Mouse (Mus musculus) testis, postnatal 10 days (tissue): ENCODE data around the gene Pafah2.

Source experiments
- DNase-seq: peaks from one replicate; pipeline ENCODE4 v3.0.0; 2021; ENCODE audit warnings: low spot score

Pafah2 gene

DNA sequence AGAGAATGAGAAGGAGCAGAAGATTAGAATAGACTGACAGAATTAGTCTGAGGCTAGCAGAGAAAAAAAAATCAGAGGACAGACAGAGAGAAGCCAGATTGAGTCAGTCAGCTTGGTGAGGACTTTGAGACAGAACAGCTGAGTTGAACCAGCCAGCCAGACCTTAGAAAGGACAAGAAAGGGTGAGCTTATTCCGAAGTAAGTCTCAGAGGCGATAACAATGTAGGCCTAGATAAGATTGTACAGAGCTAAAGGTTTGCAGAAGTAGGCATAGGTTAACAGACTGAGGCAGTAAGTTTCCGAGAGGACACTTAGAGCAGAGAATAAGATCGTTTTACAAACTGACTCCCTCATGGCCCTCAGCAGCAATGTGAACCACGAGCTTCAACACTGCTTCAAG, 65.1 kb downstream of the Pafah2 start:
- DNase-seq: no peak

DNA sequence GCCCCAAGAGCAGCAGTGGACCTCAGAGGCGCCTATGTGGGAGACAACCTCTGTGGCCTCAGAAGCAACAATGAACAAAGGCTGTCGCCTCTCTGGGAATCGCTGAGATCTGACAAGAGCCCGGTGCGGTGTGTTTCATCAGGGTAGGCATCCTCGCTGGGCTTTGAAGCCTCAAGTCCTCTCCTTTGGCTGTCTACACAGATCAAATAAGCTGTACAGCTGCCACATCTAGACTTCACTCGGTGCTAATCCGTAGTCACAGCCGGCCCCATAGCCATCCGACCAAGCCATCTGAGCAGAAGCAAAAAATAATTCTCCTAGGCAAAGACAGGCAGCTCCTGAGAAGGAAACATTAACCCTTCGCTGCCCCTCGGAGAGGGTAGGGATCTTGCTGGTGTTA, 69.7 kb downstream of the Pafah2 start:
- no peak for DNase-seq

DNA sequence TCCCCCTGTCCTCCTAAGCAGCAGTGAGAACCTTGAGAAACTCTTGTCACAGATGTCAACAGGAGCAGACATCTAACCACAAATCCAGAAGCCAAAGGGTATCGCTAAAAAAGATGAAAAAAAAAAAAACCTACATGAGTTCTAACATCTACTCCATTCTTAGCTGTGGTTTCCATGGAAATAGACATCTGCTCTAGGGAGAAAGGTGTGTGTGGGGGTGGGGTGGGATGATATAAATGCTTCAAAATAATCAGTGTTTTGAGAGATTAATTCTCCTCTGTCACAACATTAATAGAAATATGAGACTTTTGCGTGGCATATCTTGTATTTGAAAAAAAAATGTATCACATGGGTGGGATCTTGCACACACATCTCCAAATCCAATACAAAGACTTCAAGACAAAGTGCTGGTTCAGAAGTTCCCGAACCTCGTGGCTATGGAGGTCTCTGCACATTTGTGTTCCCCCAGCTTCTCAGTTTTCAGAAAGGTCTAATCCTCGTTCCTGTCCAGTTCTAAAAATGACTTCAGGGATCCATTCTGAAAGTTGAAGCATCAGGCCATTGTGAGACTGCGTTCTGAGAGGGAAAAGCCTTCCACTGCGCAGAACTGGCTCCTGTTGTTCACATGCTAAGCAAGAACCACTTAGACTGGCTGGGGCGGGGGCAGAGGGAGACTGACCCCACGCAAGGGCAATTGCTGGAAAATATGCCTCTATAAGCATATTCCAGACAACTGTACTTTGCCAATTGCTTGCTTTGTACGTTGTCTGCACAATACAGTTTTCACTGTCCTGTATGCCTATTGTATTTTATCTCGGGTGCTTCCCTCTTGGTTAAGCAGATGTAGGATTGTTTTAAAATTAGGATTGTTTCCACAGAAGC, 70.5 kb downstream of the Pafah2 start:
- no peak for DNase-seq

DNA sequence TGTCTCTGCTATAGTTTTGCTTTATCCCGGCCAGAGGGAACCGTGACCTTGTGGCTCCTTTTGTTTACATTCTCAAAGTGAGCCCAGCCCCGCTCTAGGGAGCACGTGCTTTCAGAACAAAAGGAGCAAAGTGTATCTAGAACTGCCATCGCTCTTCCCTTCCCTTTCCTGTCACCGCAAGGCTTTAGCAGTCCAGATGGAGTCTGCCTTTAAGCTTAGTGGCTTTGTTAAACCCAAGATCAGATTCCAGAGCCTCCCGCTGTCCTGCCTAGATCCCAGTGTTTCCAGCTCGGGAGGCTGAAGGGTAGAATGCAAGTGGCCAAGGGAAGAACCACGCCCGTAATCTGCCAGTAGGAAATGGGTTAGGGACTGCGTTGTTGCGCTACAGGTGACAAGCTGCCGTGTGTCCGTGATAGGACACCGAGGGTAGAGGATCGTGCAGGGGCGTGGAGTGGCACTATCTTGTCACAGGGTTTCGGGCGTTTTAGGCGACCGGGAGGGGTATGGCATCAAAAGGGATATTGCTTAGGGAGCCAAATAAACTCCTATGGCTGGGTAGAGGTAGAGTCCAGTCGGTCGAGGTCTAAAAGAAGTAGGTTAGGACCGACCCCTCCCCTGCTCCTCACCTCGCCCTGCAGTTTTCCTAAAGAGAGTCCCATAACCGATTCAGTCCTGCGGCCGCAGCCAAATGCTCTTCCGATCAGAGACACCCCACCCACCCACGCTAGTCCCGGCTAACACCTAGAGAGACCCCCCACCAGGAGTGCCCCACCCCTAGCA, 71.5 kb downstream of the Pafah2 start:
- DNase-seq: no peak

DNA sequence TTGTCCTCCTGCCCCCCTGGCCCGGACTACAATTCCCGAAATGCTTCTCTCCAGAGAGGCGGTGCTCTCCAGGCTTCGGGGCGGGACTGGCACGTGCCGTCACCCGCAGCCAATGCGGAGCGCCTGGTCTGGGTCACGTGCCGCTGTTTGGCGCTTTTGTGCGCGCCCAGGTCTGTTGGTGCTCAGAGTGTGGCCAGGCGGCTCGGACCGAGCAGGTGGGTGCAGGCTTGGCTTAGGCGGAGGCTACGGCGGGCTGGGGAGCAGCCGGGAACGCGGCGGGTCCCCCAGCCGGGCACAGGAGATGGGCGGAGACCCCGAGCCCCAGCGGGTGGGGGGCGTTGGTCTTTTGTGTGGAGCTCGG, 72.1 kb downstream of the Pafah2 start, which contains the start of gene Stmn1:
Gene Stmn1 (plus strand): TSS at position 106 of the 361 bp plus-strand sequence.
- peak; percentile 93 for DNase-seq

DNA sequence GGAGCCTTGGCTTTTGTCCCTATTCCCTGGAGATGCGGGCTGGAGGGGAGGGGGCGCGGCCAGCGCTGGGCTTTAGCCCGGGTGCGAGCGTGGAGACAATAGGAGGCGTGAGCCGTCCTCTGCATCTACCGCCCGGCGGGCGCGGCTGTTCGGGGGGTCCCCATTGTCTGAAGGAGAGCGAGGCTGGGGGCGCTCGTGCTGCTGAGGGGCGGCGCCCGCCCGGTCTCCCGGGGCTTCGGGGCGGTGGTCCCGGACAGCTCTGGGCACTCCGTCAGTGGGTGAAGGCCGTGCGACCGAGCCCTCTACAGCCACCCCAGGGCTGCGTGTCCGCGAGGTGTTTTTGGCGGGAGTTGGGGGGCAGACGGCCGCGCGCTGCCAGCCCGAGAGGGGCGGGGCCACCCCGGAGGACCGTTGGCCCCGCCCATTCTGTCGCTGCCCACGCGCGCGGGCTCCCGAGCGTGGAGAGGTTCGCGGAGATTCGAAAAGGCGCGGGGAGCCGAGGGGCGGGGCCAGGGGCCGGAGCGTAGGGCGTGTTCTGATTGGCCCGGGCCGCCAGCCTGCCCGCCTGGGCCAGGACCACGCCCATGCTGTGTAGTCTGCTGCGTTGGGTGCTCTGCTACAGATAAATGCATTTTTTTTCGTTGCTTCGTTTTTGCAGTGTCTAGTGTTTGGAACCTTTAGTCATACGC, 72.6 kb downstream of the Pafah2 start:
- DNase-seq: peak; percentile 99

DNA sequence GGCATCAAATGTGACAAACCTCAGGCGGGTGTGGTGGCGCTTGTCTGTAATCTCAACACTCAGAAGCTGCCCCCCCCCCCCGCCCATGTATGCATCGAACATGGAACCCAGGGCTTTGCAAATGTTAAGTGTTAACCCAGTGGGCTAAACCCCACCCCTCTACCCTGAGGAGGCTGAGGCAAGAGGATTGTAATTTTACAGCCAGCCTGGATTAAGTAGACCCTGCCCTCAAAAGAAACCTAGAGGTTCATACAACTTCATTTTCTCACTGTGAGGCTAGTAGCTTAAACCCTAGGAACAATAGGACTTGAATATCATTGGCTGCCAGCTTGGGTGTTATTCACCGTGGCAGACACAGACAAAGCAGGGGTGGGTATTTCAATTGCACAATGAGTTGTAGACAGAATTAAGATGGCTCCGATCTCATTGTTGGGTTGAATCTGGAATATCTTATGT, 73.2 kb downstream of the Pafah2 start:
- DNase-seq: no peak

DNA sequence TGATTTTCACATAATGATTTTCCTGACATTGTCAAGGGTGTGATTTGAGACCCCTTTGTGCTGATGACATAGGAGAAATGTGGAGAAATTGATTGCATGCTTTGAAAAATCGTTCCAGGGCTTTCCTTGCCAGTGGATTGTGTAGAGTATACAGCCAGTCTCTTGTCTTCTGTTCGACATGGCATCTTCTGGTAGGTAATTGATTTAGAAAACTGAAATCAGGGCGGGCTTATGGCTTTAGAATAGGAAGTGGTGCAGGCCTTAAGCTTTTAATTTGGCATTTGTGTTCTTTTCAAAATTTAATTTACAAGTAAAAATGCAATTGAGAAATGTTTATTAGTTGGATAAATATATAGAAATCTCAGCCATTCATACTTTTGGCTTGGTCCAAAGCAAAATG, 73.9 kb downstream of the Pafah2 start:
- no peak for DNase-seq

DNA sequence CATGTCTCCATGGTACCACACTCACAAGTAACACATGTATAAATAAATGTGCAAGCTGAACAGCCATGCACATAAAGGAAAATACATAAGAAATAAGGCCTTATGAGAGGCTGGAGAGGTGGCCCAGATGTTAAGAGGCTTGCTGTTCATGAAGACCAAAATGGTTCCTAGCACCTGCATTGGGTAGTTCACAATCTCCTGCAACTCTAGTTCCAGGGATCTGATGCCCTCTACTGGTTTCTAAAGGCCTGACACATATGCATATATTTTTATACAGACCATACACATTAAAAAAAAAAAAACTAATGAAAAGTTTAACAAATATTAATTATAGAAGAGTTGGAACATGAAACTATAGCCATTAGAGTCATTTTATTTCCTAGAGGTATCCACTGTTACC, 75.3 kb downstream of the Pafah2 start:
- no peak for DNase-seq

- no peak for DNase-seq
Observed at GRCm38 (mm10) chr4:134473764-134474163, 77.6 kb downstream of the Pafah2 start.

DNA sequence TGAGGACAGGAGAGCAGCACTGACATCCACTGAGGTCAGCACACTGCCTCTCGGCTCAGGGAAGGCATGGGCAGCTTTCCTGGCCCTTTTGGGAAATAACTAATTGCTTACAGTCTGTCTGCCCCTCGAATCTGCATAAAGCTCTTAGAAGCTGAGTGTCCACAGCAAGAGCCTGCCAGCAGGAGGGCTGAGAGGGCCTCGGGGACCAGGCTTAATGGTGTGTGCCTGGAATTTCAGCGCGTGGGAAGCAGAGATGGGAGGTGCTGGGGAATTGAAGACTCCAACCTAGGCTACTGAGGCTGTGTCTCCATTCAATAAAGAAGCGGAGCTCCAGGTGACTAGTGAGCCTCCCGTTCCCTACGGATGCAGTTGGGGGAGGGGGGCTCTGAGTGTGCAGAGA, 78.1 kb downstream of the Pafah2 start:
- DNase-seq: no peak

- no peak for DNase-seq
Observed at GRCm38 (mm10) chr4:134476899-134477298, 80.8 kb downstream of the Pafah2 start.
